Mouse (Mus musculus): ENCODE measurements at regions not wholly inside any gene's neighbourhood (a gene's known extent, or its start where the extent isn't known, plus 50 kb on each side); places are given as distances from the start of the nearest gene placed in this dataset.

DNA sequence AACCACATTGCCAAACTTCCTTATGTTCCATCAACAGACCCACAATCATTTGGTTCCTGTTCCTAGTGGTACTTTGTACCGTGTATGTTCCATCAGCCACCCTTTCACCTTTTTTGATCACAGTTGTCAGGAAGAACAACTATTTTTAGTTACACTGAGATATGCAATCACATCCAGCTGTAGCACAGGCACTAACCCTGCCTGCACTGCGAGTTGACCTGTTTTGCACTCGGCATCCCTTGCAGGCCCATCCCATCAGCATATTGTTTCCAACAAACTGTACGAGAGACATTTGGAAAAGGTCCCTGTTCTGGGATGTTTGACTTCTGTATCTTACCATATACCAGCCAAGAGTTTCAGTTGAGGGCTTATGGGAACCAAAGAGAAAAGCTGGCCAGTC is 157.5 kb downstream of the Ndufs4 start:
- DNase-seq (ENCODE audit: low read depth, low spot score): no peak
- no peaks in the 10 kb centered on the region for H3K27me3 ChIP-seq (ENCODE audit: control insufficient read depth in 1 of 2, insufficient read depth in 2 of 2, low read length in 2 of 2)
- no peak overlapping the region for H3K9ac ChIP-seq (ENCODE audit: control insufficient read depth, low read depth, low read length, poor library complexity, severe bottlenecking)
- H3K27ac ChIP-seq (ENCODE audit: control insufficient read depth, low read depth, low read length): no peak overlapping the region
- no peaks in the 10 kb centered on the region for H3K79me2 ChIP-seq (ENCODE audit: control insufficient read depth, insufficient read depth, low read length, poor library complexity)
- TF ChIP-seq ZC3H11A (IDR thresholded peaks at IDR 0.05; ENCODE audit: low read depth, low read length) (no peak), NRF1 (IDR thresholded peaks at IDR 0.05; ENCODE audit: insufficient read depth, low read depth, low read length, poor library complexity, severe bottlenecking) (no peak), SIN3A (IDR thresholded peaks at IDR 0.05; ENCODE audit: low read length) (no peak), CHD1 (IDR thresholded peaks at IDR 0.05; ENCODE audit: low read depth, low read length) (no peak), NELFE (IDR thresholded peaks at IDR 0.05; ENCODE audit: low read depth, low read length) (no peak), ELF1 (IDR thresholded peaks at IDR 0.05; ENCODE audit: low read depth, low read length) (no peak)
- H3K4me3 ChIP-seq (ENCODE audit: control insufficient read depth in 1 of 2, insufficient read depth in 1 of 2, low read depth in 2 of 2, low read length in 2 of 2): no peak overlapping the region
- H3K4me1 ChIP-seq (ENCODE audit: control insufficient read depth in 1 of 2, insufficient read depth in 2 of 2, low read length in 2 of 2): no peaks in the 10 kb centered on the region
- H3K9me3 ChIP-seq (replicated peaks; ENCODE audit: insufficient read depth, low read length): no peaks in the 10 kb centered on the region
- H3K36me3 ChIP-seq (ENCODE audit: control insufficient read depth in 1 of 2, insufficient read depth in 2 of 2, low read length in 2 of 2): no peaks in the 10 kb centered on the region

GRCm38 (mm10) chr13:114227046-114227445 is 161.0 kb downstream of the Ndufs4 start:
- Histone ChIP-seq H3K9me3 (replicated peaks; ENCODE audit: insufficient read depth, low read length) (no peaks in the 10 kb centered on the region), H3K27ac (ENCODE audit: control insufficient read depth, low read depth, low read length) (no peak overlapping the region), H3K36me3 (ENCODE audit: control insufficient read depth in 1 of 2, insufficient read depth in 2 of 2, low read length in 2 of 2) (no peaks in the 10 kb centered on the region), H3K4me3 (ENCODE audit: control insufficient read depth in 1 of 2, insufficient read depth in 1 of 2, low read depth in 2 of 2, low read length in 2 of 2) (no peak overlapping the region), H3K9ac (ENCODE audit: control insufficient read depth, low read depth, low read length, poor library complexity, severe bottlenecking) (no peak overlapping the region), H3K4me1 (ENCODE audit: control insufficient read depth in 1 of 2, insufficient read depth in 2 of 2, low read length in 2 of 2) (no peaks in the 10 kb centered on the region), H3K79me2 (ENCODE audit: control insufficient read depth, insufficient read depth, low read length, poor library complexity) (no peaks in the 10 kb centered on the region), H3K27me3 (ENCODE audit: control insufficient read depth in 1 of 2, insufficient read depth in 2 of 2, low read length in 2 of 2) (no peaks in the 10 kb centered on the region)
- no peak for DNase-seq (ENCODE audit: low read depth, low spot score)
- no peak for TF ChIP-seq MYC (IDR thresholded peaks at IDR 0.05; ENCODE audit: low read depth, low read length)
- TF ChIP-seq ETS1 (IDR thresholded peaks at IDR 0.05; ENCODE audit: low read depth, low read length): no peak
- TF ChIP-seq MYB (IDR thresholded peaks at IDR 0.05; ENCODE audit: low read depth, low read length): no peak
- TF ChIP-seq CHD2 (IDR thresholded peaks at IDR 0.05; ENCODE audit: low read length): no peak
- TF ChIP-seq NELFE (IDR thresholded peaks at IDR 0.05; ENCODE audit: low read depth, low read length): no peak
- TF ChIP-seq BHLHE40 (IDR thresholded peaks at IDR 0.05; ENCODE audit: borderline replicate concordance, low read depth, low read length): no peak
- no peak for TF ChIP-seq ELF1 (IDR thresholded peaks at IDR 0.05; ENCODE audit: low read depth, low read length)
- TF ChIP-seq RAD21 (IDR thresholded peaks at IDR 0.05; ENCODE audit: low read depth, low read length): no peak
- no peak for TF ChIP-seq GATA1 (IDR thresholded peaks at IDR 0.05; ENCODE audit: low read depth, low read length)
- TF ChIP-seq ZNF384 (IDR thresholded peaks at IDR 0.05; ENCODE audit: low read depth, low read length): no peak
- no peak for TF ChIP-seq E2F4 (IDR thresholded peaks at IDR 0.05; ENCODE audit: borderline replicate concordance, low read depth, low read length)
- TF ChIP-seq TAL1 (IDR thresholded peaks at IDR 0.05; ENCODE audit: low read length): no peak
- no peak for TF ChIP-seq HCFC1 (IDR thresholded peaks at IDR 0.05; ENCODE audit: low read depth, low read length)
- TF ChIP-seq TBP (IDR thresholded peaks at IDR 0.05; ENCODE audit: low read depth, low read length): no peak
- no peak for TF ChIP-seq JUND (IDR thresholded peaks at IDR 0.05; ENCODE audit: low read depth, low read length)

All from MEL (cell line).